Mouse (Mus musculus): ENCODE measurements around the gene Zranb3.

DNA sequence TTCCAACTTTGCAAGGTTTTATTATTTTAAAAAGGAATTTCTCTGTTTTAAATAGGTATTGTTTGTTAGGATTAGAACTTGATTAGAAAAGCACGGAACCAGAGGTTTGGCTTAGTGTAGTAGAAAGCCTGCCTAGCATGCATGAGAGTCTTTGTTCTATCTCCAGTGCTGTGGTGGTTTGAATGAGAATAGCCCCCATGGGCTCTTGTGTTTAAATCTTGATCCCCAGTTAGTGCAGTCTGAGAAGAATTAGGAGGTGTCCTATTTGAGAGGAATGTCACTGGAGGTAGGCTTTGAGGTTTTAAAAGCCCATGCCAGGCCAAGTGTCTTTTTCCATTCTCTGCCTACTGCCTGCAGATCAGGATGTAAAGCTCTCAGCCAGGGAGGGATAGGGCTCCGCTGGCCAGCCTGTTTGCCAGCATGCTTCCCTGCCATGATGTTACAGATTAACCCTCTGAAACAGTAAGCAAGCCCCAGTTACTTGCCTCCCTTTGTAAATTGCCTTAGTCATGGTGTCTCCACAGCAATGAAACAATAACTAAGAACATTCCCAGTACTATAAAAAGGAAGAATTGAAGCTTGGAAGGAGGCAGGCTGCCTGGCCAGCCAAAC is 198.0 kb downstream of the Zranb3 start:
- TF ChIP-seq POLR2A (IDR thresholded peaks at IDR 0.05; ENCODE audit: low read depth, low read length) (no peak), CTCF (IDR thresholded peaks at IDR 0.05; ENCODE audit: extremely low read depth, insufficient read depth, insufficient read length, insufficient replicate concordance) (no peak)
